Mouse (Mus musculus) midbrain, embryonic 10.5 days (tissue): ENCODE data around the gene Ston2. TPM values are rescaled to one million over a fixed set of nuclear protein-coding genes. Genes with fewer than 3 reads are reported as not detected.
A peak's percentile ranks its signal among the peaks of the same experiment; 100 is the strongest.

Source experiments
- DNase-seq: peaks from one replicate; pipeline ENCODE4 v3.0.0-alpha.2; 2017; ENCODE audit warnings: low spot score
- H3K27ac ChIP-seq: fragments of 300-500 bp; sonication (generic); replicated peaks from 2 replicates; pipeline ENCODE4 v1.5.1; 2016; ENCODE audit warnings: mild to moderate bottlenecking
- H3K27me3 ChIP-seq: fragments of 300-500 bp; sonication (generic); 2 replicates; pipeline ENCODE4 v1.6.1; 2016; ENCODE audit warnings: low read depth, mild to moderate bottlenecking; ENCODE audit not compliant: poor library complexity, severe bottlenecking
- H3K36me3 ChIP-seq: fragments of 300-500 bp; sonication (generic); 2 replicates; pipeline ENCODE4 v1.6.1; 2016; ENCODE audit warnings: mild to moderate bottlenecking, moderate library complexity
- H3K4me1 ChIP-seq: fragments of 300-500 bp; sonication (generic); 2 replicates; pipeline ENCODE4 v1.6.1; 2016
- H3K4me3 ChIP-seq: fragments of 300-500 bp; sonication (generic); 2 replicates; pipeline ENCODE4 v1.5.1; 2016; ENCODE audit warnings: mild to moderate bottlenecking, moderate library complexity
- H3K9me3 ChIP-seq: fragments of 300-500 bp; sonication (generic); replicated peaks from 2 replicates; pipeline ENCODE4 v1.6.1; 2016; ENCODE audit warnings: mild to moderate bottlenecking
- WGBS: fragments of 180-500 bp; shearing (Covaris S2); methylation state at CpG from one replicate; pipeline ENCODE4 v1.1.7; 2016; 5-methylcytosine and 5-hydroxymethylcytosine counted together
- polyA plus RNA-seq: library from polyadenylated mRNA; unstranded; fragments of >200 nt; fragmentation: Nextera tagmentation; extraction: Ambion mirVana; gene quantifications from 2 replicates; pipeline ENCODE4 v1.2.1, GENCODE M21; 2016

Ston2 gene
- polyA plus RNA-seq, 1 experiment from 2014 or later = 9.9 TPM

GRCm38 (mm10) chr12:91707807-91708206, 80.4 kb downstream of the Ston2 start:
- Histone ChIP-seq H3K4me1 (peaks cover 15% of the 10 kb centered on the region), H3K9me3 (no peaks in the 10 kb centered on the region), H3K27ac (no peak overlapping the region), H3K36me3 (peaks cover 5% of the 10 kb centered on the region; the same call in 1 of the 2 replicates), H3K4me3 (no peak overlapping the region), H3K27me3 (no peaks in the 10 kb centered on the region)
- WGBS = 88% methylated on average over 4 of the region's 4 CpGs
- no peak for DNase-seq

GRCm38 (mm10) chr12:91703533-91703932, 84.7 kb downstream of the Ston2 start:
- H3K27ac ChIP-seq = no peak overlapping the region
- H3K27me3 ChIP-seq = no peaks in the 10 kb centered on the region
- no peak overlapping the region for H3K4me3 ChIP-seq
- peaks cover 4% of the 10 kb centered on the region; the same call in 1 of the 2 replicates for H3K4me1 ChIP-seq
- no peak for DNase-seq
- H3K36me3 ChIP-seq = peaks cover 5% of the 10 kb centered on the region; the same call in 1 of the 2 replicates
- H3K9me3 ChIP-seq = no peaks in the 10 kb centered on the region
- WGBS = 87% methylated on average over 5 of the region's 5 CpGs

- peaks cover 9% of the 10 kb centered on the region; the same call in 1 of the 2 replicates for H3K36me3 ChIP-seq
- WGBS = 90% methylated on average over 5 of the region's 5 CpGs
- H3K27me3 ChIP-seq = no peaks in the 10 kb centered on the region
- H3K4me3 ChIP-seq = no peak overlapping the region
- no peaks in the 10 kb centered on the region for H3K4me1 ChIP-seq
- DNase-seq = no peak
- no peak overlapping the region for H3K27ac ChIP-seq
- H3K9me3 ChIP-seq = no peaks in the 10 kb centered on the region
Measured at GRCm38 (mm10) chr12:91702829-91703228, 85.4 kb downstream of the Ston2 start.

GRCm38 (mm10) chr12:91699451-91700141, 88.6 kb downstream of the Ston2 start:
- no peaks in the 10 kb centered on the region for H3K27me3 ChIP-seq
- no peak overlapping the region for H3K4me3 ChIP-seq
- no peak overlapping the region for H3K27ac ChIP-seq
- H3K4me1 ChIP-seq = peaks cover 13% of the 10 kb centered on the region; the same call in 1 of the 2 replicates
- WGBS = 92% methylated on average over 7 of the region's 7 CpGs
- H3K36me3 ChIP-seq = peaks cover 5% of the 10 kb centered on the region; the same call in 1 of the 2 replicates
- no peak for DNase-seq
- H3K9me3 ChIP-seq = no peaks in the 10 kb centered on the region

GRCm38 (mm10) chr12:91696231-91696630, 92.0 kb downstream of the Ston2 start:
- Histone ChIP-seq H3K36me3 (peaks cover 5% of the 10 kb centered on the region; the same call in 1 of the 2 replicates), H3K4me1 (peaks cover 13% of the 10 kb centered on the region; the same call in 1 of the 2 replicates), H3K9me3 (no peaks in the 10 kb centered on the region), H3K4me3 (no peak overlapping the region), H3K27me3 (no peaks in the 10 kb centered on the region), H3K27ac (peak overlapping the region; percentile 59)
- DNase-seq = no peak
- WGBS = 89% methylated on average over 4 of the region's 4 CpGs

- Histone ChIP-seq H3K4me1 (peaks cover 15% of the 10 kb centered on the region; the same call in 1 of the 2 replicates), H3K36me3 (peaks cover 5% of the 10 kb centered on the region; the same call in 1 of the 2 replicates), H3K27ac (peak overlapping the region; percentile 59; the same call in 1 of the 2 replicates), H3K4me3 (no peak overlapping the region), H3K27me3 (no peaks in the 10 kb centered on the region), H3K9me3 (no peaks in the 10 kb centered on the region)
- WGBS = 77% methylated on average over 4 of the region's 4 CpGs
- DNase-seq = no peak
Measured at GRCm38 (mm10) chr12:91695761-91696160, 92.4 kb downstream of the Ston2 start.

GRCm38 (mm10) chr12:91694748-91695147, 93.4 kb downstream of the Ston2 start:
- no peaks in the 10 kb centered on the region for H3K27me3 ChIP-seq
- H3K4me1 ChIP-seq = peaks cover 18% of the 10 kb centered on the region; the same call in 1 of the 2 replicates
- H3K4me3 ChIP-seq = no peak overlapping the region
- 90% methylated on average over 4 of the region's 4 CpGs for WGBS
- no peaks in the 10 kb centered on the region for H3K9me3 ChIP-seq
- no peak for DNase-seq
- H3K36me3 ChIP-seq = peaks cover 5% of the 10 kb centered on the region; the same call in 1 of the 2 replicates
- no peak overlapping the region for H3K27ac ChIP-seq

GRCm38 (mm10) chr12:91693566-91693965, 94.6 kb downstream of the Ston2 start:
- H3K36me3 ChIP-seq = peaks cover 5% of the 10 kb centered on the region; the same call in 1 of the 2 replicates
- no peak for DNase-seq
- peaks cover 18% of the 10 kb centered on the region; the same call in 1 of the 2 replicates for H3K4me1 ChIP-seq
- no peaks in the 10 kb centered on the region for H3K9me3 ChIP-seq
- 86% methylated on average over 7 of the region's 7 CpGs for whole genome bisulfite sequencing
- H3K4me3 ChIP-seq = no peak overlapping the region
- no peaks in the 10 kb centered on the region for H3K27me3 ChIP-seq
- no peak overlapping the region for H3K27ac ChIP-seq

- no peaks in the 10 kb centered on the region for H3K27me3 ChIP-seq
- WGBS = 90% methylated on average over 3 of the region's 3 CpGs
Measured at GRCm38 (mm10) chr12:91692991-91693390, 95.2 kb downstream of the Ston2 start.

GRCm38 (mm10) chr12:91685674-91686290, 102.4 kb downstream of the Ston2 start:
- WGBS = 12% methylated on average over 13 of the region's 13 CpGs
- Histone ChIP-seq H3K4me3 (peak overlapping the region; percentile 43), H3K9me3 (no peaks in the 10 kb centered on the region), H3K27me3 (no peaks in the 10 kb centered on the region), H3K36me3 (no peaks in the 10 kb centered on the region), H3K4me1 (peaks cover 49% of the 10 kb centered on the region), H3K27ac (peak overlapping the region; percentile 86)
- DNase-seq = no peak

More at GRCm38 (mm10) chr12:91692991-91693390, 95.2 kb downstream of the Ston2 start:
- no peak overlapping the region for H3K27ac ChIP-seq
- peaks cover 18% of the 10 kb centered on the region; the same call in 1 of the 2 replicates for H3K4me1 ChIP-seq
- 0 out of 2 replicates have a peak, but pooled peaks cover under 1% of the 10 kb centered on the region for H3K36me3 ChIP-seq
- no peak overlapping the region for H3K4me3 ChIP-seq
- no peaks in the 10 kb centered on the region for H3K9me3 ChIP-seq
- no peak for DNase-seq

- no peaks in the 10 kb centered on the region for H3K9me3 ChIP-seq
- no peak for DNase-seq
- no peaks in the 10 kb centered on the region for H3K36me3 ChIP-seq
- H3K4me1 ChIP-seq = peaks cover 54% of the 10 kb centered on the region
- 20% methylated on average over 11 of the region's 11 CpGs for WGBS
- no peaks in the 10 kb centered on the region for H3K27me3 ChIP-seq
- H3K4me3 ChIP-seq = peak overlapping the region; percentile 43
- peak overlapping the region; percentile 86 for H3K27ac ChIP-seq
Measured at GRCm38 (mm10) chr12:91684840-91685415, 103.3 kb downstream of the Ston2 start.

GRCm38 (mm10) chr12:91684101-91684839, 103.9 kb downstream of the Ston2 start:
- H3K4me1 ChIP-seq = peaks cover 61% of the 10 kb centered on the region
- 26% methylated on average over 15 of the region's 15 CpGs for WGBS
- H3K4me3 ChIP-seq = peak overlapping the region; percentile 41
- H3K36me3 ChIP-seq = no peaks in the 10 kb centered on the region
- H3K27ac ChIP-seq = peak overlapping the region; percentile 86
- peak; percentile 52 for DNase-seq
- H3K27me3 ChIP-seq = no peaks in the 10 kb centered on the region
- no peaks in the 10 kb centered on the region for H3K9me3 ChIP-seq
